Mouse (Mus musculus) thymus, postnatal 4 days (tissue): ENCODE measurements around the gene Asb16.
A peak's percentile ranks its signal among the peaks of the same experiment; 100 is the strongest.

Experiments
- DNase-seq: peaks from one replicate; pipeline ENCODE4 v3.0.0; 2021

The Asb16 gene

DNA sequence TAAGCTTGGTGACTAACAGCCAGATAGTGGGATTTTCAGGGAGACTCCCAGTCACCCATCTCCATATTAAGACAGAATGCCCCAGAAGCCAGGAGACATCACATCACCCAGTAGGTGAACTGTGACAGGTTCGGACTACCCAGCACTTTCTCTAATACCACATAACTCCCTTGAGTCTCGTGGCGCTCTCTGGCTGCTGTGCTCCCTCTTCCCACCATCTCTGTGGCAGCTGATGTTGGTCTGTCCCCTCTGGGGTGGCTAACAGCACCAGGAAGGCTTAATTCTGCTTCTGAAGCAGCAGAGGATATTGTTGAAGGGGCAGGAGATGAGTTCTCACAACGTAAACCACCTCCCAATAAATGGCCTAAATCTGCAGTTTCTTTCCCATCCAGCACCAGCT lies 43.4 kb downstream of the Asb16 start:
- no peak for DNase-seq

DNA sequence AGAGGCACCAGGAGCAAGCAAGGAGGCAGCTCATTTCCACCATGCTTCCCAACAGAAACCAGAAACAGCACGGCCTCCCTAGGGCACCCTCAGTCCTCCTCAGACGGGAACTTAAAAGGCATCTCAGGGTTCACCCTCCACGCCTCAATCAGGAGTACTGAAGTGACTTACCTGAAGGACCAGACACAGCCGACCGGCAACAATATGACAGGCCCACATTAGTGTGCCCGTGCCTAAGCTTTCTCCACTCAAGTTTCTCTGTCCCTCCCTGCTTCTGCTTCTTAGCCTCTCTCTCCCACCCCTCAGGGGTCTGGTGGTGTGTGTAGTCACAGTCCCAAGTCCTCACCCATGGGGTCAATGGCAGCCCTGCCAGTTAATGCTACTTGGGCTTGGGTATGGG lies 44.0 kb downstream of the Asb16 start:
- peak; percentile 6 for DNase-seq

- DNase-seq = no peak
Observed at GRCm38 (mm10) chr11:102314321-102314720, 45.8 kb downstream of the Asb16 start.

DNA sequence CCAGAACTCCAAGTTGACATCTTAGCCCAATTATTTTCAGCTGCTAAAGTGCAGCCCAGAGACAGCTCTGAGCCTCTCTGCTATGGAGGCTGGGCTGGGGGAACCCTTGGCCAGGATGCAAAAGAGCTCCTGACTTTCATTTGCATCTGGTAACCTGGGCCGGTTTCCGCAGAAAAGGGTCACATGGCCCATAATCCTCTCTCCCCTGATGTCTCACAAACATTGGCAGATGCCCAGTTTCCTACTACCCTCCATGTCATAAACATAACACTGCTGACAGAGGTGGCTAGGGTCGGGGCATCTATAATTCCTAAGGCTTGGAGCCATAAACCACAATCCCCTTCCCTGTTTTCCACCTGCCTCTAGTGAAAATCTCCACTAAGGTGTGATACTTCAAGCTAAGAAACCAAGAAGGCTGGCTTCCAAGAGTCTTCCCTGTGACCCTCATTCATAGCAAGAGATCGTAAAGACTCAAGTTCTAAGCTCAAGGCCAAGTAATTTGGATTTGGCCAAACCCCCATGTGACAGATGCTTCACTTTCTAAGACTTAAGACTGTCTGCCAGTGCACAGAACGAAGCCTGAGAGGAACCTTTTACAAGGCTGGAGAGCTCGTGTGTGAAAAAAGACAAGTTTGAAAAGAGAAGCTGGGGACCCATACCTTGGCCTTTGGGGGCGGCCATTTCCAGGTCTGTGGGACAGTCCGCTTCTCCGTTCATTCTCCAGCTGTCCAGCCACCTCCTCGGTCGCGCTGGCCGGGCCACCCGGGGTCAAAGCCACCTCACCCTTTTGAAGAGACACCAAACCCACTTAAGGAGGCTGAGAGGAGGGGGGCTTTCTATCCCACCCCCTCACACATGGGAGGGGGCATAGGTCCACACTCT lies 47.4 kb downstream of the Asb16 start:
- DNase-seq = peak; percentile 19

- DNase-seq = peak; percentile 94
Observed at GRCm38 (mm10) chr11:102316572-102317297, 48.2 kb downstream of the Asb16 start.

GRCm38 (mm10) chr11:102317298-102317900 lies 48.9 kb downstream of the Asb16 start:
- peak; percentile 86 for DNase-seq

GRCm38 (mm10) chr11:102317901-102318575 lies 49.5 kb downstream of the Asb16 start:
- peak; percentile 87 for DNase-seq

- DNase-seq = peak; percentile 78
Observed at GRCm38 (mm10) chr11:102318576-102319409, 50.2 kb downstream of the Asb16 start.

DNA sequence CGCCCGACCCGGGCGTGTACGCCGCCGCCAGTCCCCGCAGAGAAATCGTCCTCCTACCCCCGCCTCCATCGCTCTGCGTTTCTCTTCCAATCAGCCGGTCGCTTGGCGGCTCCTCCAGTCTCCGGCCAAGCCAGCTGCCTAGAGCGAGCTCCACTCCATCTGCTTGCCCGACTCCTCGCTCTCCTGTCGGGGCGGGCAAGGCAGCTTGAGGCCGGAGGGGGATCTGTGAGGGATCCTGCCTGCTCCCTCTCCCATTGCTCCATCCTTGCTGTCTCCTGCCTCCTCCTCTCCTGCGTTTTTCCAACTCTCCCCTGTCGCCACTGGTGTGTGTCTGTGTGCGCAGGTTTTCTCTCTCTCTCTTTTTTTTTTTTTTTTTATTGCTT lies 50.9 kb downstream of the Asb16 start, which contains the start of gene Ubtf:
Gene Ubtf, minus strand, starts transcription at position 333 of the 383 bp plus-strand sequence.
- DNase-seq = peak; percentile 81

DNA sequence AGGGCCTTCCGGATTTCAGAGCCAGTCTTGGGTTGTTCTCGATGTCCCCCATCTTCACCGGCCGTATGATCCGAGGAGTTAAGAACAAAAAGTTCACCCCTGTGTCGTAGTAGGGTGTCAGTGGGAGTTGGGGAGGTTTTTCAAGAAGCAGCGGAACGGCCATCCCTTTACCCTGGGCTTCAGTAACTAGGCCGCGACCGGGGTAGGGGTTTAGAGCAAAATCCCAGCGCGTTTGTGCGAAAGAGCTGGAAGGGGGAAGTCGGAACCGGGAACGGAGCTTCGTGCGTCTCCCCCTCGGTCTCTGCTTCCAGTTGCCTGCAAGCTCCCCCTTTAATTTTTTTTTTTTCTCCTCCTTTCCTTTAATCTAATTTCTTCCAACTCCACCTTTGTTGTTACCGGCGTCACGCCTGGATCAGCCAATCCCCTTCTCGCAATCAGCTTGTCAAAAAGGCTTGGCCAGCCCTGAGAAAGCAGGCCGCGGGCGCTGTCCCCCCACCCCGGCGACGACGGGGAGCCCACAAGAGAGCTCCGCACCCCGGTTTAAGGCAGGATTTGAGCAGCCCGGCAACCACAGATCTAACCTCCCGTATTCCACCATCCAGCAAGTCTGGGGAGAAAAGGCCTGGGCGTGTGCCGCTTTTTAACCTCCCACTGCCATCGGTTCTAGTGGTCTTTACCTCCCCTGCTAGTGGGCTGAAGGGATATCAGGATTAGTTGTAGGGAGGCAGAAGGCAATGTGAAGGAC lies 51.6 kb downstream of the Asb16 start:
- DNase-seq = peak; percentile 67

DNA sequence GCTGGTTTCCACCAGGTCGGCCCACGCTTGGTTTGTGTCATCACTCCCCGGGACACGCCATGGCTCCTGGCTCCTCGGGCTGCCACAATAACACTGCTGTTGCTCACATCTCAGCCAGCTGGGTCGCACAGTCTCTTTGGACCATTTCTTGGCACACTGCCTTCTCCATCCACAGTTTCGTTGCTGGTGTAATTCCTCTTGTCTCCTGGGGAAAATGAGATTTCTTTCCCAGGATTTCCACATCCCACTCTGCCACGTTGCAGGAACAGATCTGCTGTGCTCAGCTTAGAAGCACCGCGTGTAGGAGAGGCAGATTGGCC lies 52.1 kb downstream of the Asb16 start:
- DNase-seq = peak; percentile 31

- peak; percentile 6 for DNase-seq
Observed at GRCm38 (mm10) chr11:102321931-102322330, 53.4 kb downstream of the Asb16 start.

- DNase-seq = no peak
Observed at GRCm38 (mm10) chr11:102323516-102323915, 55.0 kb downstream of the Asb16 start.

DNA sequence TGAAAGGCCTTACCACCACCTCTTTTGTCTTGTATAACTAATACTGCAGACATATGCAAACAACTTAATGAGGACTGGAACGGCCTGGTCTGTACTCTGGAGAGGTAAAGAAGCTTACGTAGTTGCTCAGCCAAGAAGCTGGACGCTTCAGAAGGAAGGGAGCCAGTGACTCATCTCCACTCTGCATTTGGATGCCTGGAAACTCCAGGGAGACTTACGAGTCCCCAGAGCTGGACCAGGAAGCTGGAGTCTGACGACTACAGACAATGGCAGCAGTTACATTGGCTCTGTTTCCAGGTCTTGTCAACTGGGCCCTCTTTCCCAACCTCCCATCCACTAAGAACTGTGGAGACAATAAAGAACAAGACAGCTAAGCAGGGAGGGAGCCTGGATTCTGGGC lies 58.7 kb downstream of the Asb16 start:
- no peak for DNase-seq

GRCm38 (mm10) chr11:102327839-102328238 lies 59.3 kb downstream of the Asb16 start:
- DNase-seq = no peak
